Mouse (Mus musculus) heart, embryonic 11.5 days (tissue): ENCODE measurements around the gene Xpo5. TPM values are rescaled to one million over a fixed set of nuclear protein-coding genes. Genes with fewer than 3 reads are reported as not detected.
A peak's percentile ranks its signal among the peaks of the same experiment; 100 is the strongest.

Experiments
- ATAC-seq: fragments of 200-750 bp; cut with Nextera tagmentation; replicated peaks from 2 replicates; pipeline ENCODE4 v1.8.0; 2017; ENCODE audit warnings: moderate library complexity; ENCODE audit not compliant: insufficient number of reproducible peaks, low FRiP score, low TSS enrichment
- H3K27ac ChIP-seq: fragments of 300-500 bp; sonication (generic); 2 replicates; pipeline ENCODE4 v1.5.1; 2014; ENCODE audit warnings: mild to moderate bottlenecking, low read depth, low read length
- H3K27me3 ChIP-seq: fragments of 300-500 bp; sonication (generic); 2 replicates; pipeline ENCODE4 v1.6.1; 2014; ENCODE audit warnings: mild to moderate bottlenecking, low read length, mixed read lengths; ENCODE audit not compliant: control insufficient read depth, insufficient read depth
- H3K36me3 ChIP-seq: fragments of 300-500 bp; sonication (generic); 2 replicates; pipeline ENCODE4 v1.6.1; 2014; ENCODE audit warnings: mild to moderate bottlenecking, low read length, moderate library complexity, mixed read lengths; ENCODE audit not compliant: control insufficient read depth, insufficient read depth
- H3K4me1 ChIP-seq: fragments of 300-500 bp; sonication (generic); 2 replicates; pipeline ENCODE4 v1.6.1; 2014; ENCODE audit warnings: low read length; ENCODE audit not compliant: control insufficient read depth, insufficient read depth
- H3K4me2 ChIP-seq: fragments of 300-500 bp; sonication (generic); 2 replicates; pipeline ENCODE4 v1.6.1; 2014; ENCODE audit warnings: mild to moderate bottlenecking, moderate library complexity
- H3K4me3 ChIP-seq: fragments of 300-500 bp; sonication (generic); 2 replicates; pipeline ENCODE4 v1.5.1; 2014; ENCODE audit warnings: low read depth, low read length
- H3K9ac ChIP-seq: fragments of 300-500 bp; sonication (generic); 2 replicates; pipeline ENCODE4 v1.6.1; 2014; ENCODE audit warnings: mild to moderate bottlenecking, low read depth, low read length, moderate library complexity
- H3K9me3 ChIP-seq: fragments of 300-500 bp; sonication (generic); replicated peaks from 2 replicates; pipeline ENCODE4 v1.6.1; 2016; ENCODE audit warnings: low read length; ENCODE audit not compliant: control insufficient read depth
- WGBS: fragments of 180-500 bp; shearing (Covaris S2); extraction: QIAGEN DNeasy Blood & Tissue Kit; methylation state at CpG from one replicate; pipeline ENCODE4 v1.1.7; 2014; ENCODE audit not compliant: insufficient replicate concordance; 5-methylcytosine and 5-hydroxymethylcytosine counted together
- polyA plus RNA-seq: library from polyadenylated mRNA; unstranded; fragments of >200 nt; fragmentation: Nextera tagmentation; extraction: Ambion mirVana; gene quantifications from 2 replicates; pipeline ENCODE4 v1.2.1, GENCODE M21; 2014

The Xpo5 gene
- polyA plus RNA-seq, 1 experiment from 2014 or later: 32.3 TPM

DNA sequence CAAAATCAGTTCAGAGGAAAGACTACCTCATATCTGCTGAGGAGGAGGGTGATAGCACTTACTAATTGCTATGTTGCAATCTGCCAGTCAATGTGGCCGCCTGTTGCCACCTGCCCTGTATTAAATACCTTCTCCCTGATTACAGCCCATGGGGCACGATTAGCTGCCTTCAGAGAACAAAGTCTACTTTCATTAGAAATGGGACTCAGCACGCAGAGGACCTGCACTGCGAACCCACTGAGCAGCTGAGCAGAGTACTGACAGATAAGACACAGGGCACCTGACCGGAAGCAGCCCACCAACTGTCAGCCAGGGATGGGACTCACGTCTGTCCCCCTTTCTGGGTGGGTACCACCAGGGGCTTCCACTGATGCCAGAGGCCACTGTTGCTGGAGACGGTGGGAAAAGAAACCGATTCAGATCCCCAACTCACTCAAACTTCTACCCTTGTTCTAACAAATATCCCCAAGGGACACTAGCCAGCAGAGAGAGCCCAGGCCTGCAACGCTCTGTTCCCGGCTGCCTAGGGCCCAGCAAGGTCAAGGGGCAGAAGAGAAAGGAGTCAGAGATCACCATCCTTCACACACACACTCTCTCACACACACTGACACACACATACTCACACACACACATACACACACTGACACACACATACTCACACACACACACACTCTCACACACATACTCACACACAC, 65.6 kb downstream of the Xpo5 start:
- H3K27me3 ChIP-seq: no peaks in the 10 kb centered on the region
- 67% methylated on average over 10 of the region's 10 CpGs for WGBS
- H3K9ac ChIP-seq: peak overlapping the region; percentile 39; the same call in 1 of the 2 replicates
- no peak for ATAC-seq
- no peaks in the 10 kb centered on the region for H3K9me3 ChIP-seq
- no peak overlapping the region for H3K4me2 ChIP-seq
- H3K4me3 ChIP-seq: no peak overlapping the region
- peaks cover 18% of the 10 kb centered on the region for H3K4me1 ChIP-seq
- no peak overlapping the region for H3K27ac ChIP-seq
- peaks cover 12% of the 10 kb centered on the region for H3K36me3 ChIP-seq

DNA sequence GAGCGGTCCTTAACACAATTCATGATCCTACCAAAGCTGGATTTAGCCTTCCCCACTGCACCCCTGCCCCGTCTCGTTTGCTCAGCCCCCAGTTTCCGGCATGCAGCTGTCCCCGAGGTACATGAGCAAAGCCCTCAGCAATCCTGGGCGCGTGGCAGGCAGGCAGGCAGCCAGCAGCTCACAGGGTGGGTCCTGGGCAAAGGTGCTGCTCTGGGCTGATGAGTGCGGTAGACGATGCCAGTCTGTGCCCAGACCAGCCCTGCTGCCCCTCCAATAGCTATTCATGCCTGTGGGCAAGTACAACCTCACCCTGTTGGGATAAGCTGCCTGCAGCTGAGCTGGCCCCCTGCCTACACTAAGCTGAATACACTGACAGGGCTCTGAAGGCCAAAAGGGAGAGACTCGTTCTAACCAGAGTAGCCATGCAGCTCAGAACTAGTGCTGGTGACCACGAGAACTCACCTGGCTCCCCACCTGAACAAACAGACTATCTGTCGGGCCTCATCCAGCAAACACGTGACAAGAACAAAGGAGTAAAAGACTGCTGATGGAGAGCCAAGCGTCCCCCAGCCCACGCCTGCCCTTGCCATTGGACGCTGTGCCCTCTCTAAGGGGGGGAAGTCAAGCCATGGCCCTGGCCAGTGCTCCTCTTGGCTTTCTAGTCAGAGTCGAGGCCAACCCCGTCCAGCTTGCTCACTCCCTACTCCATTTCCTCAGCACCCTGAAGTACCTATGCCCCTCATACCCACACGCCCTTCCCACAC, 67.4 kb downstream of the Xpo5 start:
- ATAC-seq: no peak
- Histone ChIP-seq H3K4me2 (no peak overlapping the region), H3K9me3 (no peaks in the 10 kb centered on the region), H3K4me1 (peaks cover 28% of the 10 kb centered on the region), H3K36me3 (no peaks in the 10 kb centered on the region; the same call in 1 of the 2 replicates), H3K27ac (no peak overlapping the region), H3K9ac (no peak overlapping the region), H3K4me3 (no peak overlapping the region), H3K27me3 (no peaks in the 10 kb centered on the region)
- WGBS: 88% methylated on average over 19 of the region's 19 CpGs

- no peak overlapping the region for H3K9ac ChIP-seq
- H3K27ac ChIP-seq: no peak overlapping the region
- peaks cover 2% of the 10 kb centered on the region; the same call in 1 of the 2 replicates for H3K36me3 ChIP-seq
- 73% methylated on average over 2 of the region's 2 CpGs for WGBS
- H3K4me1 ChIP-seq: peaks cover 27% of the 10 kb centered on the region
- H3K4me2 ChIP-seq: no peak overlapping the region
- no peak overlapping the region for H3K4me3 ChIP-seq
- no peaks in the 10 kb centered on the region for H3K27me3 ChIP-seq
- no peak for ATAC-seq
- H3K9me3 ChIP-seq: no peaks in the 10 kb centered on the region
These were observed 69.5 kb downstream of the Xpo5 start for GRCm38 (mm10) chr17:46272058-46272457.

DNA sequence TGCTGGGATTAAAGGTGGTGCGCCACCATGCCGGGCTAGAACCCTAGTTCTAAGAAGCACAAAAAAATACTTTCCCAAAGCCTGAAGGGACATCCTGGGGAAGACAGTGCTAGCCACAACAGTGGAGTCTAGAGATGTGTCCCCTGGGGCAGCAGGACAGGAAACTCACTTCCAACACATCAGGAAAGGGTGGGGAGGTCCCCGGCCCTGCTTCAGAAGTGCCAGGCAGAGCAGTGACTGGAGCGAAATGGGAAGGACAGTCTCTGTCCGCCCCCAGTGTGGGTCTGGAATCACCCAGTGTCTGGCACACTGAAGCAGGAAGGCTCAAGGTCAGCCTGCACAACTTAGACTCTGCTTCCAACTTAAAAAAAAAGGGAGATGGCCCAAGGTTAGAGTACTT, 70.1 kb downstream of the Xpo5 start:
- no peaks in the 10 kb centered on the region for H3K27me3 ChIP-seq
- WGBS: 69% methylated on average over 5 of the region's 5 CpGs
- no peaks in the 10 kb centered on the region for H3K9me3 ChIP-seq
- peaks cover 2% of the 10 kb centered on the region; the same call in 1 of the 2 replicates for H3K36me3 ChIP-seq
- no peak overlapping the region for H3K4me3 ChIP-seq
- H3K4me2 ChIP-seq: no peak overlapping the region; the same call in 1 of the 2 replicates
- peaks cover 27% of the 10 kb centered on the region for H3K4me1 ChIP-seq
- no peak overlapping the region for H3K9ac ChIP-seq
- no peak for ATAC-seq
- no peak overlapping the region for H3K27ac ChIP-seq

DNA sequence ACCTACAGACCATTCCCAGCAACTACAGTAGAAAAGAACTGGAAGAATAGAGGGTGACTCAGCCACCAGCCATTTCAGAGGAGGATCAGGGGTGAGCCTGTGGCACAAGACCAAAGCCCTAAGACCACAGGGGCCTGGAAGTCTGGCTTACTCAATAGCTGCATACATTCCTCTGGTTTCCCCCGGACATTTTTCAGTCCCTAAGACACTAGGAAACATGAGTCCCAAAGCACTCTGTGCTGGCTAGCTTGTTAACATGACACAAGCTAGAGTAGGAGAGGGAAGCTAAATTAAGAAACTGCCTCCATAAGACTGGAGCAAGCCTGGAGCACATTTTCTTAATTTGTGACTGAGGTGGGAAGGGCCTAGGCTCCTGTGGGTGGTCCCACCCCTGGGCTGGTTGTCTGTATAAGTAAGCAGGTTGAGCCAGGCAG, 71.2 kb downstream of the Xpo5 start:
- ATAC-seq: no peak

GRCm38 (mm10) chr17:46274465-46274864, 71.9 kb downstream of the Xpo5 start:
- Histone ChIP-seq H3K9me3 (no peaks in the 10 kb centered on the region), H3K9ac (peak overlapping the region; percentile 11; the same call in 1 of the 2 replicates), H3K4me1 (peaks cover 21% of the 10 kb centered on the region), H3K36me3 (peaks cover 7% of the 10 kb centered on the region; the same call in 1 of the 2 replicates), H3K27ac (peak overlapping the region; percentile 22; the same call in 1 of the 2 replicates), H3K4me2 (no peak overlapping the region), H3K27me3 (no peaks in the 10 kb centered on the region), H3K4me3 (no peak overlapping the region)
- no peak for ATAC-seq
- WGBS: 66% methylated on average over 6 of the region's 6 CpGs

More for the DNA sequence above, 71.2 kb downstream of the Xpo5 start:
- Histone ChIP-seq H3K36me3 (peaks cover 2% of the 10 kb centered on the region; the same call in 1 of the 2 replicates), H3K4me1 (peaks cover 21% of the 10 kb centered on the region), H3K4me2 (no peak overlapping the region), H3K27ac (peak overlapping the region; percentile 46; the same call in 1 of the 2 replicates), H3K4me3 (no peak overlapping the region), H3K9ac (no peak overlapping the region), H3K9me3 (no peaks in the 10 kb centered on the region), H3K27me3 (no peaks in the 10 kb centered on the region)
- WGBS: 54% methylated on average over 1 of the region's 1 CpGs

DNA sequence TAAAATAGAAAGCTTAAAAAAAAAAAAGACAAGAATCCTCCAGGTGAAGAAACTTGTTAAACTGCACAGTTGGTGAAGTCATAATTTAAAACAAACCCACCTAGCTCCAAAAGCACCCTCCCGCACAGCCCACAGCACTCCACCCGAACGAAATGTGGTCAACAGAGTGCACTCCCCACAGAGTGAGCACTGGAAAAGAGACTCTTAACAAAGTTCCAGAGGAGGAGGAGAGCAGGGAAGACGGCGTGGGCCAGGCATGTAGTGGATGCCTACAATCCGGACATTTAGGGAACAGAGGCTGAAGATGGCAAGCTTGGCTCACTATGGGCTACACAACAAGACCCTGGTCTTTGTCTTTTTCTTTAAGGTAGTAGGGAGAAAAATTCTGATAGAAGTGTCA, 72.5 kb downstream of the Xpo5 start:
- no peak overlapping the region for H3K4me3 ChIP-seq
- no peaks in the 10 kb centered on the region for H3K9me3 ChIP-seq
- 91% methylated on average over 6 of the region's 6 CpGs for WGBS
- H3K9ac ChIP-seq: no peak overlapping the region
- peaks cover 11% of the 10 kb centered on the region; the same call in 1 of the 2 replicates for H3K36me3 ChIP-seq
- H3K27ac ChIP-seq: no peak overlapping the region
- peaks cover 21% of the 10 kb centered on the region for H3K4me1 ChIP-seq
- no peaks in the 10 kb centered on the region for H3K27me3 ChIP-seq
- no peak for ATAC-seq
- H3K4me2 ChIP-seq: no peak overlapping the region

DNA sequence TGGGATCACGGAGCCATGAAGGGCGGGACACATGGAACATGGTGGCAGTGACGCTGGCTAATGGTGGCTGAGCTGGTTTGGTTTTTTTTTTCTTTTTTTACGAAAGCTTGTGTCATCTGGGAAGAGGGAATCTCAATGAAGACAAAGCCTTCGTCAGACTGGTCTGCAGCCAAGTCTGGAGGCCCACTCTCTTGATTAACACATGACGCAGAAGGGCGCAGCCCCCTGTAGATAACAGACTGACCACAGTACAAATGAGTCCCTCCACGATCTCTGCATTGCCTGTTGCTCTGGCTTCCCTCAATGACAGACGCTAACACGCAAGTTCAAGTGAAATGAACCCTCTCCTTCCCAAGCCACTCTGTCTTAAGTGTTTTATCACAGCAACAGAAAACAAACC, 72.9 kb downstream of the Xpo5 start:
- Histone ChIP-seq H3K4me1 (peaks cover 21% of the 10 kb centered on the region), H3K9ac (no peak overlapping the region), H3K36me3 (peaks cover 14% of the 10 kb centered on the region; the same call in 1 of the 2 replicates), H3K4me3 (no peak overlapping the region), H3K4me2 (no peak overlapping the region), H3K27me3 (no peaks in the 10 kb centered on the region), H3K9me3 (no peaks in the 10 kb centered on the region), H3K27ac (no peak overlapping the region)
- WGBS: 57% methylated on average over 10 of the region's 10 CpGs
- ATAC-seq: no peak; the same call in 1 of the 2 replicates
